Mouse (Mus musculus) lung, embryonic 14.5 days (tissue): ENCODE data around the gene Clcn7. TPM values are rescaled to one million over a fixed set of nuclear protein-coding genes. Genes with fewer than 3 reads are reported as not detected.

ENCODE experiments used
- ATAC-seq: fragments of 200-750 bp; cut with Nextera tagmentation; 2 replicates; pipeline ENCODE4 v1.8.0; 2017; ENCODE audit warnings: mild to moderate bottlenecking, moderate TSS enrichment, moderate library complexity; ENCODE audit not compliant: insufficient read depth
- DNase-seq: peaks from one replicate; pipeline ENCODE4 v3.0.0-alpha.2; 2015
- H3K27ac ChIP-seq: fragments of 300-500 bp; sonication (generic); 2 replicates; pipeline ENCODE4 v1.5.1; 2014; ENCODE audit warnings: low read depth, mild to moderate bottlenecking, moderate library complexity
- H3K27me3 ChIP-seq: fragments of 300-500 bp; sonication (generic); 2 replicates; pipeline ENCODE4 v1.6.1; 2014; ENCODE audit warnings: low read length, control low read depth; ENCODE audit not compliant: insufficient read depth
- H3K36me3 ChIP-seq: fragments of 300-500 bp; sonication (generic); 2 replicates; pipeline ENCODE4 v1.6.1; 2014; ENCODE audit warnings: control low read depth; ENCODE audit not compliant: insufficient read depth
- H3K4me1 ChIP-seq: fragments of 300-500 bp; sonication (generic); 2 replicates; pipeline ENCODE4 v1.6.1; 2014; ENCODE audit warnings: antibody characterized with exemption, control low read depth; ENCODE audit not compliant: insufficient read depth
- H3K4me2 ChIP-seq: fragments of 300-500 bp; sonication (generic); 2 replicates; pipeline ENCODE4 v1.6.1; 2014; ENCODE audit warnings: mild to moderate bottlenecking
- H3K4me3 ChIP-seq: fragments of 300-500 bp; sonication (generic); 2 replicates; pipeline ENCODE4 v1.5.1; 2014; ENCODE audit warnings: low read depth, low read length
- H3K9ac ChIP-seq: fragments of 300-500 bp; sonication (generic); 2 replicates; pipeline ENCODE4 v1.6.1; 2014
- H3K9me3 ChIP-seq: fragments of 300-500 bp; sonication (generic); 2 replicates; pipeline ENCODE4 v1.6.1; 2016; ENCODE audit warnings: low read depth, low read length, control low read depth
- CTCF ChIP-seq: IDR thresholded peaks from 2 replicates; pipeline ENCODE4 v1.5.1; 2016; ENCODE audit warnings: antibody characterized with exemption, low read depth
- WGBS: fragments of 180-500 bp; shearing (Covaris S2); extraction: QIAGEN DNeasy Blood & Tissue Kit; methylation state at CpG from one replicate; pipeline ENCODE4 v1.1.7; 2014; 5-methylcytosine and 5-hydroxymethylcytosine counted together
- polyA plus RNA-seq: library from polyadenylated mRNA; unstranded; fragments of >200 nt; fragmentation: Nextera tagmentation; extraction: Ambion mirVana; gene quantifications from 2 replicates; pipeline ENCODE4 v1.2.1, GENCODE M21; 2014

The Clcn7 gene
- polyA plus RNA-seq, 1 experiment from 2014 or later = 23.1 TPM

DNA sequence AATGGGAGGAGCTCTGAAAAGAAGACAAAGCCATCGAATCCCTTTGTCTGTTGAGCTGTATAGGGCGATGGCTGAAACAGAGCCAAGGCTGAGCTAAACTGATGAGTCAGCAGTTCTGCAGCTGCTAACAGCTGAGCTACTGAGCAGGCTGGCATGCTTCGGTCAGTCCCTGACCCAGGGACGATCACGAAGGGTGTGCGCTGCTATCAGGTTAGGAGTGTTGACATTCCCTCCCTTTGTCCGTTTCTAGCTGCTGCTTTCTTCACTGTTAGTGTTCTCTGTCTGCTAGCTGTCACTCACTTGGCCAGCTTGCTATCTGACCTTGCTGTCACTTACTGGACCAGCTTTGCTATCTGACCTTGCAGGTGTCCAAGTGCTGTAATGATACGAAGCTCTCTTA, 6.1 kb upstream of the Clcn7 start:
- no peak for TF ChIP-seq CTCF
- no peaks in the 10 kb centered on the region for H3K36me3 ChIP-seq
- no peaks in the 10 kb centered on the region for H3K27me3 ChIP-seq
- ATAC-seq = no peak
- no peaks in the 10 kb centered on the region for H3K4me1 ChIP-seq
- no peaks in the 10 kb centered on the region for H3K9me3 ChIP-seq
- no peak overlapping the region for H3K4me2 ChIP-seq
- no peak overlapping the region for H3K4me3 ChIP-seq
- H3K27ac ChIP-seq = no peak overlapping the region
- 33% methylated on average over 8 of the region's 8 CpGs for WGBS
- H3K9ac ChIP-seq = no peak overlapping the region
- peak; percentile 45 for DNase-seq

DNA sequence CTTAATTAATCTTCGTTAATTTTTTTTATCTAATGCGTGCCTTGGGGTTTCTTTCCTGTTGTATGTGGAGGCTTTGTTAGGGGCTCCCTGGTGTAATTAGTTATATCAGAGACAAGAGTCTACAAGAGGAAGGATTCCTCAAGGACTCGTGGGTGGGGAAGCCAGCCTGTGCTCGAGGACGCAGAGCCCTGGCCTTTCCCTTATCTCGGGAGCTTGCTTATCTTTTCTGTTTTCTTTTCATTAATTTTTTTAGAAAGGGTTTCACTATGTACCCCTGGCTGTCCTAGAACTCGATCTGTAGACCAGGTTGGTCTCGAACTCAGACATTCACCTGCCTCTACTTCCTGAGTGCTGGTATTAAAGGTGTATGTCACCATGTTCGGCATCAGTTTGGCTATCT, 5.5 kb upstream of the Clcn7 start:
- WGBS = 57% methylated on average over 9 of the region's 9 CpGs
- no peaks in the 10 kb centered on the region for H3K9me3 ChIP-seq
- no peak for ATAC-seq
- no peaks in the 10 kb centered on the region for H3K36me3 ChIP-seq
- H3K4me3 ChIP-seq = no peak overlapping the region
- H3K27me3 ChIP-seq = no peaks in the 10 kb centered on the region
- no peaks in the 10 kb centered on the region for H3K4me1 ChIP-seq
- DNase-seq = no peak
- H3K27ac ChIP-seq = no peak overlapping the region
- H3K4me2 ChIP-seq = no peak overlapping the region
- no peak overlapping the region for H3K9ac ChIP-seq
- no peak for TF ChIP-seq CTCF

DNA sequence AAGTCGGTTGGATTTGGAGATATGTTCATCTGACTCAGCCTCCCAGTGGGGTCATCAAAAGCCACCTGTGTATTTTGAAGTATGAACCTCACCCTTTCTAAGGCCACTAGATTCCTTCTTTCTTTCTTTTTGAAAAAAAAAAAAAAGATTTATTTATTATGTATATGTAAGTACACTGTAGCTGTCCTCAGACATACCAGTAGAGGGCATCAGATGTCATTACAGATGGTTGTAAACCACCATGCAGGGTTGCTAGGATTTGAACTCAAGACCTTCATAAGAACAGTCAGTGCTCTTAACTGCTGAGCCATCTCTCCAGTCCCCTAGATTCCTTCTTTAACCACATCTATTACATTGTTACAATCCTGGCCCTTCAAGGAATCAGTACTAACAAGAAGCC, 3.1 kb upstream of the Clcn7 start:
- no peaks in the 10 kb centered on the region for H3K27me3 ChIP-seq
- 88% methylated on average over 1 of the region's 1 CpGs for WGBS
- H3K4me2 ChIP-seq = no peak overlapping the region
- no peaks in the 10 kb centered on the region for H3K36me3 ChIP-seq
- no peak overlapping the region for H3K27ac ChIP-seq
- DNase-seq = peak; percentile 17
- ATAC-seq = no peak
- peak; percentile 31 for TF ChIP-seq CTCF
- peaks cover 8% of the 10 kb centered on the region; the same call in 1 of the 2 replicates for H3K4me1 ChIP-seq
- no peak overlapping the region for H3K9ac ChIP-seq
- no peaks in the 10 kb centered on the region for H3K9me3 ChIP-seq
- no peak overlapping the region for H3K4me3 ChIP-seq

DNA sequence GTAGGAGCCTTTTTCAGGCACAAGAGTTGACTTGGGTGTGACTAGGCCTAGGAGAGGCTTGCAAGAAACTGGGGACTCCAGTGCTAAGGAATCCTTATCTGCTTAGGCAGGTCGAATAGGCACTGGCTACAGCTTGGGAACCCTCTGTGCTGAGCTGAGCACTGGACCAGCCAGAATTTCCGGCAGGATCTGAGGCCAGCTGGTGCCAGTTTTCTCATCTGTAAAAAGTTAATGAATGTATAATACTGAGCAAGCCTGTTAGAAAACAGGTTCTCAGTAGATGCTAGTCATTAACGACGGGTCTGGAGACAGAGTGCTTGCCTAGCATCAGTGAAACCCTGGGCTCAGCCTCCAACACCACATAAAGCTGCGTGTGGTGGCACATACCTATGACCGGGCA, 2.4 kb downstream of the Clcn7 start:
- peaks cover 8% of the 10 kb centered on the region; the same call in 1 of the 2 replicates for H3K4me1 ChIP-seq
- 90% methylated on average over 6 of the region's 6 CpGs for WGBS

DNA sequence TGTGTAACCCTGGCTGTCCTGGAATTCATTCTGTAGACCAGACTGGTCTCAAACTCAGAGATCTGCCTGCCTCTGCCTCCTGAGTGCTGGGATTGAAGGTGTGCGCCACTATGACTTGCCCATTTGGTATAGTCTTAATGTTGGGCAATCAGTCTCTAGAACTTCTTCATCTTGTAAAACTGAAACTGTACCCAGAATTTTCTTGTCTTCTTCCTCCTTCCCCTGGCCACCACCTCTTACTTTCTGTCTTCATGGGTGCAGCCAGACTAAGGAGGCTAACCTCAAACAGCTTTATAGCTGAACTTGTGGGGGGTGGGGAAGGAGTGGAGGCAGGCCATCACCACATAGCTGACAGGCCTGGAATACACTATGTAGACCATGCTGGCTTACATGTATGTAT, 5.6 kb downstream of the Clcn7 start:
- no peaks in the 10 kb centered on the region for H3K27me3 ChIP-seq
- no peak overlapping the region for H3K9ac ChIP-seq
- no peak overlapping the region for H3K4me3 ChIP-seq
- no peaks in the 10 kb centered on the region for H3K9me3 ChIP-seq
- H3K36me3 ChIP-seq = 0 out of 2 replicates have a peak, but pooled peaks cover 9% of the 10 kb centered on the region
- H3K4me2 ChIP-seq = no peak overlapping the region
- 82% methylated on average over 1 of the region's 1 CpGs for WGBS
- peaks cover 7% of the 10 kb centered on the region; the same call in 1 of the 2 replicates for H3K4me1 ChIP-seq
- ATAC-seq = no peak
- no peak for DNase-seq
- H3K27ac ChIP-seq = no peak overlapping the region
- TF ChIP-seq CTCF = no peak

More for the DNA sequence above, 2.4 kb downstream of the Clcn7 start:
- Histone ChIP-seq H3K9ac (no peak overlapping the region), H3K36me3 (0 out of 2 replicates have a peak, but pooled peaks cover 9% of the 10 kb centered on the region), H3K4me2 (no peak overlapping the region), H3K4me3 (no peak overlapping the region), H3K9me3 (no peaks in the 10 kb centered on the region), H3K27me3 (no peaks in the 10 kb centered on the region), H3K27ac (no peak overlapping the region)
- DNase-seq (no peak), ATAC-seq (no peak)
- TF ChIP-seq CTCF = no peak

DNA sequence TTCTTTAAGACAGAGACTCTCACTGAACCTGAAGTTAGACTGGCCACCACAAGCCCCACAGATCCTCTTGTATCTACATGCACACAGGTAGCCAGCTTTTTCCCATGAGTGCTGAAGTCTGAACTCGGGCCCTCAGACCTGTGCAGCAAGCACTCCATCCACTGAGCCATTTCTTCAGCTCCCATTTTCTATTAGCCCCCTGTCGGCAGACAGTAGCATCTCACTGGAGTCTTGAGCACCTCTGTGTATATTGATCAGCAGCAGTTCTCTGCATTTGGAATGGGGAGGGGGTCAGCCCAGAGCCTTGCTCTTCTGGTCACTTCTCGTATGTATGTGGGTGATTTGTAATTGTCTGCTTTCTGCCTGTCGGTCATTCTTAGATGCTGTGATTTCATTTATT, 6.8 kb downstream of the Clcn7 start:
- no peaks in the 10 kb centered on the region for H3K4me1 ChIP-seq

DNA sequence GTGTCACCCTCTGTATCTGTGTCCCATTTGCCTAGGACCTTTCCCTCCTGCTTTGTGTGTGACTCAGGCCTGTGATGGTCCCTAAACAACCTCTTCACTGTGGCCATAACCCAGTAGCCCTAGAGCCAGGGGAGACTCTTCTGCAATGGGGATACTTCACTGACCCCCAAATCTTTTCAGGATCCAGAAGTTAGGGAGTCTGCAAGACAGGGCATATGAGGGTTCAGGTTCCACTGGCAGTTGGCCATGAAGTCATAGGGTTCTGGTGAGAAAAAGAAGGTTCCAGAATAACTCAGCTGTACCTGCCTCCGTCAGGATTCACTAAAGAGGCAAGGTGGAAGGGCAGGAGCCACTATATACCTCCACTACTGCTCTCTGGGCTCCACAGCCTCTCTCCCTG, 29.0 kb downstream of the Clcn7 start, which contains the start of gene Ccdc154:
Gene Ccdc154, plus strand, starts transcription at position 301 of the 400 bp plus-strand sequence.
- H3K4me2 ChIP-seq = no peak within 1 kb of the TSS
- no peaks in the 10 kb centered on the region for H3K27me3 ChIP-seq
- no peak for TF ChIP-seq CTCF
- WGBS = 76% methylated on average over 1 of the region's 1 CpGs
- DNase-seq (no peak), ATAC-seq (no peak)
- H3K27ac ChIP-seq = no peak within 1 kb of the TSS
- no peaks in the 10 kb centered on the region for H3K9me3 ChIP-seq
- no peak within 1 kb of the TSS for H3K4me3 ChIP-seq
- H3K4me1 ChIP-seq = no peaks in the 10 kb centered on the region
- H3K9ac ChIP-seq = no peak within 1 kb of the TSS
- peaks cover 39% of the 10 kb centered on the region for H3K36me3 ChIP-seq

More for the DNA sequence above, 6.8 kb downstream of the Clcn7 start:
- no peak overlapping the region for H3K27ac ChIP-seq
- peak; percentile 59 for TF ChIP-seq CTCF
- H3K4me2 ChIP-seq = no peak overlapping the region
- H3K4me3 ChIP-seq = no peak overlapping the region
- H3K9me3 ChIP-seq = no peaks in the 10 kb centered on the region
- WGBS = 61% methylated on average over 4 of the region's 4 CpGs
- H3K27me3 ChIP-seq = no peaks in the 10 kb centered on the region
- no peak overlapping the region for H3K9ac ChIP-seq
- DNase-seq (peak; percentile 22), ATAC-seq (no peak)
- H3K36me3 ChIP-seq = 0 out of 2 replicates have a peak, but pooled peaks cover 12% of the 10 kb centered on the region

DNA sequence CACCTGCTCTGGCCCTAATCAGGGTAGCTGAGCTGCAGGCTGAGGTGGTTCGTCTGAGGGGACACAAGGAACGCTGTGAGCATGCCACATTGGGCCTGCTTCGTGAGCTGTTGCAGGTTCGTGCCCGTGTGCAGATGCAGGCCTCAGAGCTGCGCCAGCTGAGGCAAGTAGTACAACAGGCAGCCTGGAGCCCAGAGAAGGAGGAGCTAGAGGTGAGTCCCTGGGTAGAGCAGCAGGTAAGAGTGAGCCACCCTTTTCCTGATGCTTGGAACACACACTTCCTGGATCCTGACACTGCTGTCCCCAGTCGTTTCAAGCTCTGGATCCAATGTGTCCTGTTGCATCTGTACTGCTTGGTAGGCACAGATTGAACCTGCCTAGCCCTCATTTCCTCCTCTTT, 30.2 kb downstream of the Clcn7 start:
- 72% methylated on average over 7 of the region's 7 CpGs for WGBS
- Histone ChIP-seq H3K36me3 (peaks cover 28% of the 10 kb centered on the region), H3K9ac (no peak overlapping the region), H3K27ac (no peak overlapping the region), H3K4me1 (no peaks in the 10 kb centered on the region), H3K27me3 (no peaks in the 10 kb centered on the region), H3K9me3 (no peaks in the 10 kb centered on the region), H3K4me3 (no peak overlapping the region), H3K4me2 (no peak overlapping the region)
- DNase-seq = no peak
- no peak for ATAC-seq
- no peak for TF ChIP-seq CTCF
